Mouse (Mus musculus): ENCODE measurements around the gene March9.
"Not testable (repeated sequence)": the region's sequence is repeated elsewhere in the genome, so short reads cannot be mapped to it uniquely, and the experiment has no call there.

Gene March9

GRCm38 (mm10) chr10:127079665-127080391, 19.8 kb upstream of the March9 start:
- DNase-seq (ENCODE audit: low spot score in 2 of 2) = no peak

DNA sequence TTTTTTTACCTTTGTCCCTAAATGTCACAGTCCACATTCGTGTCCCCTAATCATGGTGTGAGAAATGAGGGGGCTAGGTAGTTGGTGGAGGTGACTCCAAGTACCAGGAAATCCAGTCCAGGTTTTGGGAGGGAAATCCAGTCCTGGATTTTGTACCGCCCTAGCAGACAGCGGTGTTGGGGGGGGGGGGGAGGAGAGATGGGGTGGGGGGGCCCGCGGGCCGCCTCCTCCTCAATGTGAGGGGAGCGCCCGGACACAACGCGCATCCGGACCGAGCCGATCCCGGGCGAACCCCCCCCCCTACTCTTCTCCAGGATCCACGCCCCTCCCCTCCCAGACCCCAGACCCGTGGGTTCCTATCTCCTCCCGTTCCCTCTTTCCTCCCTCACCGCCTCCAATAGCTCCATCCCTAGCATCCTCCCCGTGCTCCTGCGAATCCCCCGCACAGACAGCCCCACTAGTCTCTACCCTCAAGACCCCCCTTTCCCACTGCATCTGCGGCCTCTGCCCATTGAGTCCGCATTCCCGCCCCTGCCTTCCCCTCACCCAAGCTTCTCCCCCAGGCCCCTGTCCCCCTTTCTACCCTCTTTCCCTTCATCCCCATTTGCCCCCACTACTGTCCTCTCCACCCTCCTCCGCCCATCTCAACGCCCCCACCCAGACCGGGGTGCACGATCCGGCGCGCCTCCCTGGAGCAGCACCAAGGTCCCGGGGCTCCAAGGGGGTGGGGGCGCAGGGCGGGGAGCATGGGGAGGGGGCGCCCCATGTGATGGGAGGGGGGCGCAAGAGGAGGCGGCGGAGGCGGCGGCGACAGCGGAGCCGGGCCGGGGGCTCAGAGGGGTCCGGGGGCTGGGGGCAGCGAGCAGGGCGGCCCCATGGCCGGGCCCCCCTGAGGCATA, 18.9 kb upstream of the March9 start:
- DNase-seq (ENCODE audit: low spot score in 2 of 2) = no peak

- DNase-seq (ENCODE audit: low spot score in 2 of 2) = no peak
Measured at GRCm38 (mm10) chr10:127078001-127078676, 18.2 kb upstream of the March9 start.

DNA sequence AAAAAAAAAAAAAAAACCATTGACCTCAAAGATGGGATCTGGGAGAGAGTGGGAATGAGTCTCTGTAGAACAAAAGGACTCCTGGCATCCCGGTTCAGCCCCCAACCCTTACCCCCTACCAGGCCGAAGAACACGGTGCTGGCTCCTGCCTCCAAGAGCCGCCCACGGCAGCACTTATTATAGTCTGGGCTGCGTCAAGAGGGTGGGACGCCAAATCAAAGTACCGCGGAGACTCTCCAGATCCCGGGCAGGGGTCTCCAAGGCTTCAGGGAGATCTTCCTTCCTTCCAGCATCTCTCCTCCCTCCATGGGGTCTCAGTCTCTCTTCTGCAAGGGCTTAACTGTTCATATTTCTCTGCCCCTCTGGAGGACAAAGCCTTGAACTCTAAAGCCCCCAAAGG, 17.5 kb upstream of the March9 start:
- no peak for DNase-seq (ENCODE audit: low spot score in 2 of 2)

DNA sequence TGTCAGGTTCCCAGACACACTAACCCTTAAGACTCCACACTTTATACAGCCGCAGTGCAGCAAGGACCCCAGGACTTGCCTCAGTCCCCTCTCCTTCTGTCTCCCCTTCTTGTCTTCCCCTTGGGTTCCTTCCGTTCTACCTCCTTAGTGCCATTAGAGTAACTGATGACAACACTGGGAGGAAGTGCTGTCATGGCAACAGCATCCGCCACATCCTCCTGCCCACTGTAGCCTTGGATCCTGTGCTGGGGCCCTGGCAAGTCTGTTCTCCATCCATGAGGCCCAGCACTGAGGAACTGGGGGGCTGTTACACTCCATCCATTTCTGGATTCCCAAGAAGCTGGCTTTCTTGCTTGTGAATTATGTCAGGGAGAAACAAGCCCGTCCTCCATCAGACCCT, 16.1 kb upstream of the March9 start:
- no peak for DNase-seq (ENCODE audit: low spot score in 2 of 2)

- no peak for DNase-seq (ENCODE audit: low spot score in 2 of 2)
Measured at GRCm38 (mm10) chr10:127075651-127076050, 15.7 kb upstream of the March9 start.

DNA sequence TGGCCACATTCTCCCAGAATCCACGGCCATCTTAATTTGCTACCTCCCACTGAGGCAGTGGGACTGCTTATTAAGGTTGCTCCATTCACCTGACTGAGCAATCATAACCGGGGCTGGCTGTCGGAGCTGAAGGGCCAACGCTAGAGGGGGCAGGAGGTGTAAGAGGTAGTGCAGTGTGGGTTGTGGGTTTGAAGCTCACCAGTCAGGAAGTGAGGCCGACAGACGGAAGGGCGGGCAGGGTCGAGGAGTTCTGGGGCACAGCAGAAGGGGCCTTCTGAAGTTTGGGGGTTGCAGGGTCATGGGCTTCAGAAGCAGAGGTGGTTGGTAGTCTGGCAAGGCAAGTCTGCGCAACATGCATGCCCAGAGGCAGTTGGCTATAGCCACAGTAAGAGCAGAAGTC, 15.1 kb upstream of the March9 start, which contains the start of gene Agap2:
Agap2 (plus strand) TSS at position 205 of the 400 bp plus-strand sequence.
- DNase-seq (ENCODE audit: low spot score in 2 of 2) = peak; percentile 67 to 81

- no peak for DNase-seq (ENCODE audit: low spot score in 2 of 2)
Measured at GRCm38 (mm10) chr10:127073981-127074380, 14.0 kb upstream of the March9 start.

DNA sequence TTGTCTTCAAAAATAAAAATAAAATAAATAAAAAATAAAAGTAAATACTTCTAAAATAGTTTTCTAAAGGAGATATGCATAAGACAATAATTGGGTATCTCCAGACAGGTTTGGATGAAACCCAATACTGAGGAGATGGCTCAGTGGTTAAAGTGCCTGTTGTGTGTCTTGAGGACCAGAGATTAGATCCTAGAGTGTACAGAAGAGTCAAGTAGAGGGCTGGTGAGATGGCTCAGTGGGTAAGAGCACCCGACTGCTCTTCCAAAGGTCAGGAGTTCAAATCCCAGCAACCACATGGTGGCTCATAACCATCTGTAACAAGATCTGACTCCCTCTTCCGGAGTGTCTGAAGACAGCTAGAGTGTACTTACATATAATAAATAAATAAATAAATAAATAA, 13.0 kb upstream of the March9 start:
- DNase-seq (ENCODE audit: low spot score in 2 of 2) = not testable (repeated sequence)

DNA sequence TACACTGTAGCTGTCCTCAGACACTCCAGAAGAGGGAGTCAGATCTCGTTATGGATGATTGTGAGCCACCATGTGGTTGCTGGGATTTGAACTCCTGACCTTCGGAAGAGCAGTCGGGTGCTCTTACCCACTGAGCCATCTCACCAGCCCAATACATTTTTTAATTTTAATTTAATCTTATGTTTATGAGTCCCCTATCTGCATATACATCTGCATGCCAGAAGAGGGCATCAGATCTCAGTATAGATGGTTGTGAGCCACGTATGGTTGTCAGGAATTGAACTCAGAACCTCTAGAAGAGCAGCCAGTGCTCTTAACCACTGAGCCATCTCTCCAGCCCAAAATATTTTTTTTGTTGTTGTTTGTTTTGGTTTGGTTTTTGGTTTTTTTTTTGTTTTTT, 12.3 kb upstream of the March9 start:
- not testable (repeated sequence) for DNase-seq (ENCODE audit: low spot score in 2 of 2)

DNA sequence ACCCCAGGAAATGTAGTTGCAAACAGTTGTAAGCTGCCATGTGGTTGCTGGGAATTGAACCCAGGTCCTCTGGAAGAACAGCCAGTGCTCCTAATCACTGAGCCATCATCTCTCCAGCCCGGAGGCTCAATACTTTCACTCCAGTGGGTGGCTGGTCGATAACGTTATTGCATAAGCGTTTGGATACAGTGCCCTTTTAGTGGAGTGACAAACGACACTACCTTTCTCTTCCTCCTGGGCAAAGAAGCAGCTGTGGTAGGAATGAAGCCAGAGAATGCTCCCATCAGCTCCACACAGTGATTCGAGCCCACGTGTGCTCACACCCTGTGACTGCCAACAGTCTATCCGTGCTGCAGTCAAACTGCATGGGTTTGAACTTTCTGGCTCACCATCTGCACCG, 11.2 kb upstream of the March9 start:
- no peak for DNase-seq (ENCODE audit: low spot score in 2 of 2)

DNA sequence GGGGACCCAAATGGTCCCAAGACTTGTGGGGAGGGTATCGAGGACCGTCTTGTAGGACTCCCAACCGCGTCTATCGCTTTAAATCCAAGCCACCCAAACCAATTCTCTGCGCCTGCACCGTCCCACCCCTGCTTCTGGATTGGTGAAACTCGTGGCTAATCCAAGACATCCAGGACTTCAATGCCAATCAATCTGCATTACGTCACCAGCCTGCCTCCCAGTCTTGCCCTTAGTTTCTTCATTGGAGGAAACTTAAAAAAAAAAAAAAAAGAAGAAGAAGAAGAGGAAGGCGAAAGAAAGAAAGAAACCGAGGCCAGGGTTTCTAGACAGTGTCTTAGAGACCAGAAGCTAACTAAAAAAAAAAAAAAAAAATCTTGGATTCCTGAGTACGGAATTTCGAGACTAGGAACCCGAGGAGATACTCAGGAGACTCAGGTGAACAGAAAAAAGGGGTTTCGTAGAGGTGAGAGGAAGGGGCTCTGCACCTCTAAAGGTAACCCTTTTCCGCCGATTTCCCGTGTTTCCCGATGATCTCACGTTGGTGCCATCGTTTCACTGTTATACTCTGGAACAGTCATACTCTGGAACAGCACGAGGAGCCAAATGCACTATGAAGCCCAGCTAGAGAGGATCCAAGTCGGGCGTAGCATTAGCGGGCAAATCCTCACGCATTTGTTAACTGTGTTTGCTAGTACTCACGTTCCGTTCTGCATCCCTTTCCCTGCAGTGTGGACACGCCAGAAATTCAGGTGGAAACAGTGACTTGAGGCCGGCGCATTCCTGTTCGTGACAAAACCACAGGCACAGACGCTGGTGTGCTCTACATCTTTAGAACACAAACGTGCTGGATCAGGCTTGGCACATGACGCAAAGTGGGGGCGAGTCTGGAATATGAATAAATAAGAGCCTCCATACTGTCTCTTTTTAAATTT, 10.5 kb upstream of the March9 start, which contains the start of gene Tspan31:
Tspan31 (minus strand) TSS at position 75 of the 932 bp plus-strand sequence.
- peak; percentile 79 for DNase-seq (ENCODE audit: low spot score in 2 of 2)

DNA sequence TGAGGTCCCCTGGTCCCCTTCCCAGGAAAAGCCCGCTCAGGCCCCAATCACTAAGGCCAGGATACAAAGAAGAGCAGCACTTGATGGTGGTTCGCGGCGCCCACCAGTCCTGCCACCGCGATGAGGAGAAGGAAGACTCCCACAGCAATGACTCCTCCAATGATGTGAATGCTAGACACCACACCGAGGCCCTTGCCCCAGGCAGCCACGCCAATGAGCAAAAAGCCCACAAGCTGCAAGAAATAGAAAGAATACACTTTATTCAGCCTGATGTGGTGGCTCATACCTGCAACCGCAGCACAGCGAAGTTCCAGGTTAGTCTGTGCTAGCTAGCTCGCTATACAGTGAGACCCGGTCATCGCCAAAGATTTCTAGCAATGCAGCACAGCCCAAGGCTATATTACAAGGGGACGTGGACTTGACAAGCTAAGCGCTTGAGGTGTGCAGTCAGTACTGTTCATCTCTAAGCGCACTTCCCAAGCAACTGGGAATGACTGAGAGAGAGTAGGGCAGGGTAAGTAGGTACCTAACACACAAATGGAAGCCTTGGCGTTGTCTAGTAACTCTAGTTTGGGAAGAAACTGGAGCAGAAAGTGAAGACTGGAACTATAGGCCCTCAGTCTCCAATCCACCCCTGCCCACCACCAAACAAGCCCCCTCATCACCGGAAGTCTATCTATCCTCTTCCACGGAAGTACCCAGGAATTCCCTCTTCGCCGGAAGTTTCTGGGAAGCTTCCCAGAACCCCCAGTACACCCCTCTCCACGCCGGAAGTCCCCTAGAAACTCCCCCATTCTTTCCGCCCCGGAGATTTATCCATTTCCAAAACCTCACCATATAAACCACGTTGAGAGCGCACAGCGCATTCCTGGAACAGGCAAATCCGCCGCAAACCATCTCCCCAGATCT, 9.6 kb upstream of the March9 start:
- no peak for DNase-seq (ENCODE audit: low spot score in 2 of 2)

DNA sequence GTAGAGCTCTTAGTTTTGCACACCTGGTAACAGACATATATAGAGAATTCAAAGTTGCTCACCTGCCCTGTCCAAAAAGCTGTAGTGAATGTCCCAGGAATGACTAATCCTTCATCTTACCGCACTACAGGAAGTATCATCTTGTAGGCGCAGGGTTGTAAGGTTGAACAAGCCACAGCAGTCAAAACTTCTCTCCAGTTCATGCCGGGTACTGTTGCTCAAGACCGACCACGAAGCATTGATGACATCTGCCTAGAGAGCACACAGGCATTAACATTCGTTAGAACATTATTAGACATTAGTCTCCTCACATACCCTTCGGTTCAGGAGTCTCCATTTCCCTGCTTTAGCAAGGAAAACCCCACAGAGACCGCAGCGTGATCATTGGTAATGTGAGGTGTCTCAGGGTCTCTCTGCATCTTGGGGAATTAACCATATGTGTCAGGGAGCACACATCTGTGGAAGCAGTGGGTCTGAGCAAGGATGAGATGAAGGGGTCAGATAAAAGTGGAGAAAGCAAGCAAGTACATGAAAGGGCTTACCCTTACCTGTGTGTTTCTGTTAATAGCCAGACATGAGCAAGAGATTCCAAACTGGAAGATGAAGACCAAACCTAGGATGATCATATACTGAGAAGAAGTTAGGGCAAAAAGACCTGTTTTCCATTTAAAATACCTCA, 8.5 kb upstream of the March9 start:
- no peak for DNase-seq (ENCODE audit: low spot score in 2 of 2)

DNA sequence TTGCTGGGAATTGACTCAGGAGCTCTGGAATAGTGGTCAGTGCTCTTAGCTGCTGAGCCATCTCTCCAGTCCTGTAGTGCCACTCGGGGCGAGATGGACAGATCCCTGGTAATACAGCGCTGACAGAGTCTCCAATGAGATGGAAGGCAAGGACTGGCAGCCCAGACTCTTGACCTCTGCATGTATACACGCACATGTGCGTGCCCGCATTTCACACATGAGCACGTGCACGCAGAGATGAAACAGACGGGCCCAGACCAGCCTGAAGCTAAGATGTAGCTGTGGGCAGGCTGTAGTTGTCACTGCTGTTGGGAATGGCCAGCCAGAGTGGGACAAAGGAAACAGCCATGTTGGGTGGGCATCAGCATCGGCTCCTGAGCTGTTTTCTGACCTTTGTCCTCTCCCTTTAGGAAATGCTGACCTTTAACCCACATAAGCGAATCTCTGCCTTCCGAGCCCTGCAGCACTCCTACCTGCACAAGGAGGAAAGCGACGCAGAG, 6.6 kb upstream of the March9 start:
- no peak for DNase-seq (ENCODE audit: low spot score in 2 of 2)

GRCm38 (mm10) chr10:127065981-127066380, 6.0 kb upstream of the March9 start:
- no peak for DNase-seq (ENCODE audit: low spot score in 2 of 2)

DNA sequence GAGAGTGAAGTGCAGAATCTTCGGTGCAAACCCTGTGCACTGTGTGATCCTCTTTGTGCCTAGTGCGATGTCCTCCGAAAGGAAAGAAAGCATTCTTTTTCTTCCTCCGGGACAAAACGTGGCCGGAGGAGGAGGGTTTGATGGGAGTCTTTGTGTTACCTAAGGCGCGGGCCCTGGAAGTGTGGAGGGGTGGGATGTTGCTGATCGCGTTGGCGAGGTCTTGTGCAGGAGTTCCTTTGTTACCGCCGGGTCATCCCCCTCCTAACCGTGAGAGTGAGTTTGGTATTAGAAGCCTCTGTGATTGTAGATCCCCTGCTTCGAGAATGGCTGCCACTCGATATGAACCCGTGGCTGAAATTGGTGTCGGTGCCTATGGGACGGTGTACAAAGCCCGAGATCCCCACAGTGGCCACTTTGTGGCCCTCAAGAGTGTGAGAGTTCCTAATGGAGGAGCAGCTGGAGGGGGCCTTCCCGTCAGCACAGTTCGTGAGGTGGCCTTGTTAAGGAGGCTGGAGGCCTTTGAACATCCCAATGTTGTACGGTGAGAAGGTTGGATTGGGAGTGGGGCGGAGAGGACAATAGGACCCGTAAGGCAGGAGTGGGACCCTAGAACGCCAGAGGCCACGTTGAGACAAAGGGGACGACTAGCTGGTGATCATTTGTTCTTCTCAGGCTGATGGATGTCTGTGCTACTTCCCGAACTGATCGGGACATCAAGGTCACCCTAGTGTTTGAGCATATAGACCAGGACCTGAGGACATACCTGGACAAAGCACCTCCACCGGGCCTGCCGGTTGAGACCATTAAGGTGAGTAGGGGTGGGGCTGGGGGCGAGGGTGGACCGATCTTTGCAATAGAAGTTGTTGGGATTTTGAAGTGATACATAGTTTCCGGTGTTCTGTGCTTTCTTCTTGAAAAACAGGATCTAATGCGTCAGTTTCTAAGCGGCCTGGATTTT, 4.2 kb upstream of the March9 start:
- DNase-seq (ENCODE audit: low spot score in 2 of 2) = no peak

- DNase-seq (ENCODE audit: low spot score in 2 of 2) = peak; percentile 94 to 96
Measured at GRCm38 (mm10) chr10:127063239-127063872, 3.4 kb upstream of the March9 start, which contains the start of gene Cdk4. Gene Cdk4, plus strand, starts transcription at chr10:127063534.
